Mouse (Mus musculus): ENCODE results near the gene Snrpa1.

Snrpa1 gene

DNA sequence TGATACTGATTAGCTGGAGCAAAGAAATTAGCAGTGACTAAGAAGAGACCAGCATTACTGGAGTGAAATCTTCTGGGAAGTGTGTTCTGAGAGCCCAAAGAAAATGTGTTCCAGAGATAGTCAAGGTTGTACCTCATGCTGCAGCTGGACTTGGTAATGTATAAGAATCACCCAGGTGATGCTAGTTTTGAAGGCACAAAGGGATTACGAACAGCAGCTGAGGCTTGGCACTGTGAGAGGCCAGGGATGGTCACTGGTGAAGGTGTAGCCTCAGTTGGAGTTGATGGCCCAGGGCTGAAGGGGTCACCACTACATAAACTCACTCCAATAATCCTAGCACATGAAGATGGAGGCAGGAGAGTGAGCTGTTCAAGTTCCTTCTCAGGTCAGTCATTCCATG is at the start of gene Snrpa1:
TSS of gene Snrpa1 (plus strand) at position 301 of the 400 bp plus-strand sequence.
- DNase-seq (ENCODE audit: low spot score), result no peak

DNA sequence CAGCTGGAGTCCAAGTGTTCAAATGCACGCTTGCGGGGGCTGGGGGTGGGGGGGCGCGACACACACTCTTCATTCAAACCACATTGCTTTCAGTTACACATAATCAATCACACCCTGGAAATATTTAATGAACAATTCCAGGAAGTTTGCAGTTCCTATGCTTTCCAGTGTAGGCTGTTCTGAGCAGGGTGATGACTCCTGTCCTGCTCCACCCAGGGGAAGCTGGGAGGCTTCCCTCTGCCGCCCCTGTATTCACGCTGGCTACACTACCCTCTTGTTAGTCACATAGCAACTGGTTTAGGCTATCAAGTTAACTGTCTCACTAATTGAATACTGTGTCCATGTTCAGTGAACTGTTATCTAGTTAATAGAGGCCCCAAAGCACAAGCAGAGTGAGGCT is 48.3 kb upstream of the Snrpa1 start:
- DNase-seq (ENCODE audit: low spot score), result no peak

DNA sequence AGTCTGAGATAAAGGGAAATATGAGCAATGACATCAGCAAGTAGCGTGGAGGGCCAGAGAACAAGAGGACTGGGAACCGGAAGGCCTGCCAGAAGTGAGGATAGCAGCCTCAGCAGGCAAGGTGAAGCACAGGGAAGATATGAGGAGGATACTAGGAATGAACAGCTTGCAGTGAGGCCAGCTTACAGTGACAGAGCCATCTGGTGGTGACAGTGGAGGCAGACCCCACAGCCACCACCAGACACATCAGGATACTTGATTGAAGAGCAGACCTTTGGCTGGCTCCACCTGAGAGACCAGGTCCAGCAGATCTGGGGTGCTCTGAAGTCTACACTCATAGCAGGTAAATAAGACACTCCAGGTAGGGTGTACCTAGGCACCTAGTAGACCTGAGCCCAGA is 31.1 kb upstream of the Snrpa1 start:
- peak; percentile 51 for DNase-seq (ENCODE audit: low spot score)

DNA sequence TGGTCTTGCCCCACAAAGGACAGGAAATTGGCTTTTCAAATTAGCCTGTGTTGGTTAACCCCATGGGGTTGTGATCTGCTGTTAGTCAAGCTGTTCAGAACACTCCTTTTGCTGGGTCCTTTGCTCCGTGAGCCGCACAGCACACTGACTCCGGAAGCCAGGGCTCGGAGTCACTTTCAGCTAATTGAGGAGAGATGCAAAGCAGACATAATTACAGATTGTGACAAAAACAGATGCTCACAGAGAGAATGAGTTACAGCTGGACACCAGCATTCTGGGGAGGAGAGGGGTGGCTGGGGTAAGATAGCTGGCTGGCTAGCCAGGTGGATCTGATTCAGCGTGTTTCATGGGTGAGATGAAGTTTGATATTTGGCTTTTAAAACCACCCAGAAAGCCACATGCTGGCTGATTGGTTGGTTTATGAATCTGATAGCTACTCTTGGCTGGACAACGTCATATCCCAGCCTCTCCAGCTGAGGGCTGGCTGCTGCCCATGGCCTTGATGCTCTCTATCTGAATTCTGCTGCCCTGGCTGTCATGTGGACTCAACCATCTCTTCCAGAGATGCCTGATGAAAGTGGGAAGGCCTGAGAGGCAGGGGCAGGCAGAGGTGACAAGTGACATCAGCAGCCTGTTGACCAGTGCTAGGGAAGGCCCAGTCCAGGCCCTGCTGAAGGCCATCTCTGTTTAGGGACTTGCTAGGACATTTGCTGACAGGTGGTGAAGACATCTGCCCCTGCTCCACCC is 29.9 kb upstream of the Snrpa1 start:
- DNase-seq (ENCODE audit: low spot score), result peak; percentile 10

DNA sequence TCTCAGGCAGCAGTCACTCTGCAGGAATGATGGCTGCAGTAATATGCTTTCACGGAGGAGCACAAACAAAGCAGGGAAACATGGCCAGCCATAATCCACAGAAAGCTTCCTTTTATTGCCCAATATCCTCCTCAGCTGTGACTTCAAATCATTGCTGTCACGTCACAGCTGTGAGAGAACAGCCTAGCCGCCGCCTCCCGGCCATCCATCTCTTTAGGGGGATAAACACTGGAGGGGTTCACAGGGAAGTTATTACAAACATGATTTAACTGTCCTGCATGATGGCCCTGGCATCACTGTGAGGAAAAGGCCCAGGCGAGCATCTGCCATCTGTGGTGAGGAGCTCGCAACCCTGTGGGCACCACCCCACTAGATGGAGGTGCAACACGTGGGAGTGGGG is 22.0 kb upstream of the Snrpa1 start:
- no peak for DNase-seq (ENCODE audit: low spot score)

DNA sequence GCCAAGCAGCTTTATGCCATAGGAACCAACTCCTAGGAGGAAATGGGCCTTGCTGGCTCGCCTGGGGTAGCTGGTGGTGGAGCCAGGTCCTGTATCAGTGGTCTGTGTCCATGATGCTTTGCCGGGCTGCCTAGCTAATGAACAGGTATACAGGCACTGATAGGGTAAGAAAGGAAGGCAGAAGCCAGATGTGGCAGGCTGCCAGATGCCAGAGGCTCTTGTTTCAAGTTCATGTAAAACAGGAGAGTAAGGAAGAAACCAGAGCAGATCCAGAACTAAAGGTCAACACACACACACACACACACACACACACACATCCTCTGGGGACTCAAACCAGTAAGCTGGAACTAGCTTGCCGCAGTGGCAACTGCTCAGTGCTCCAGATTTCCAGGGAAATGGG is 20.5 kb upstream of the Snrpa1 start:
- DNase-seq (ENCODE audit: low spot score), result no peak

DNA sequence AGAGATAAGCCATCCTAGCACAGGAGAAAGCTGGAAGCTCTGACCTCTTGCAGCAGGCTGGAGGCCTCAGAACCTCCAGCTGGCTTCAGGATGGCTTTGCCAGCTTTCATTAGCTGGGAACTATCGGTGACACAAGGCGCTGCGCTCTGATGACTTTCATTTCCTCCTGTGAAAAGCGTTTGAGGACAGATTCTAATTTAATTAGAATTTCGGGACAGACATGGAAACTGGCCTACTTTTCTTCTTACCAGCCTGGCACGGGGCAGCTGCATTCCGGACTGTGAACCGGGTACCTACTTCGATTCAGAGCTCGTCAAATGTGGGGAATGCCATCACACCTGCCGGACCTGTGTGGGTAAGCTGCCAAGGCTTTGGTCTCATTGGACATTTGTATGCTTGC is 20.1 kb upstream of the Snrpa1 start:
- DNase-seq (ENCODE audit: low spot score), result no peak

DNA sequence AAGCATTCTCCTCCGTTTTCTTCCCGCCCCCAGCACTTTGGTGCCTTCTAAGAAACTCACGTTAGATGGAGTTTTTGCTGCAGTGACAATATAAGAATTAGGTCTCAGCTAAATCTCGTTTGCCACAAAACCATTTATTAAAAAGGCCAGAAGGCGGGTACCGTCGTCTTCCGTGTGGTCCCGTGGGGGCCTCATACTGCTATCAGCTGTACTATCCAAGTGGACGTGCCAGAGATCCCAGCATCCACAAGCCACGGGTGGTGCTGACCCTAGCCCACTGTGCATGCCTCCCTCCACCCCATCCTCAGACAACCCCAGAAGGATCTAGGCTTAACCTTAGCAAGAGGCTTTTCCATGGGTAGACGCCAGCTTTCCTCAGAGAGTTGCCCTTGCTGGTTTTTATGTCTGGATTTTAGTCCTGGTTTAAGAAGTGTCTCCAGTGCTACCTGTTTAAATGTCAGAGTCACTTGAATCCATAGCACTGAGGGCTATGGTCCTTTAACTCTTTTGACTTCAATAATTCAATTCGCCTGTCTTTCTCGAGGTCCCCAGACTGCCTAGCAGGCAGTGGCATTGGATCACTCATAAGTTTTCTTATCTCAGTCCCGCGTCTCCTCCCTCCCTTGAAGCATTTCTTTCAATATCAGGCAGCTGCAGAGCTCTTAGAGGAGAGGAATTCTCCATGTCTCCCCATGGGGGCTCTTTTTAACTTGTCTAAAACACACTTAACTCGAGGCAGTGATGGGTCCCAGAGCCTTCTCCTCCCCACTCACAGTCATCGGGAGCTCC is 18.6 kb upstream of the Snrpa1 start:
- no peak for DNase-seq (ENCODE audit: low spot score)

DNA sequence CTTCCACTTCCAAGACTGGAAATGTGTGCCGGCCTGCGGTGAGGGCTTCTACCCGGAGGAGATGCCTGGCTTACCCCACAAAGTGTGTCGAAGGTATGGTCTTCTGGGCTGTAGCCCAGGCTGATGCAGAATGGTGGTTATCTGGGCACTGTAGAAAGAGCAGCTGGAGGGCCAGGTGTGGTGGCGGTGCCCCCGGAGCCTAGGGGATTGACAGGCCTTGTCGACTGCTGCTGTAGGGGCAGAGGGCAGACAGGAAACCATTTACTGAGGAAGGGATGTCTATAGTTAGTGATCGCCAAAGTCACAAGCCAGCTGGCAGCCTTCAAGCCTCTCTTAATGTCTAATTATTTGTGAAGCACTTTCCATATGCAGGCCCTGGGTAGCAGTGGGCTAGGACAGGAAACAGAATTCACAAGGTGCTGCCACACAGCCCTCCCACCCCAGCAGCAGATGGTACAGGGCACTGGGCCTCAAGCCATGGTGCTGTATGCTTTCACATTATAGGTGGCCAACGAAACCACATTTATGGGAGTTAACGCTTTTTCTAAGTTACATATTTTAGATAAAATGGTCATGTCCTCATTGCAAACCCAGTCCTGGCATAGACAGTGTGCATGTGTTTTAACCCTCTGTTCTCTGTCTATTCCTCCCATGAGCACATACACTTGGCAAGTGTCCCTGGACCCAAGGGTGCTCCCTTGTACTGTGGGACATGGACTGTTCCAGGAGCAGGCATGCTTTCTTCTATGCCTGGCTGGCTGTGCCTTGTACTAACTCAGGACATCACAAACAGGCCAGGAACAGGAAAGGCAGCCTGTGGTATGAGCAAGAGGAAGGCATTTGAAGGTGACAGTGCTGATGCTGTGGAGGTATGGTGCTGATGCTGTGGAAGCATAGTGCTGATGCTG is 15.0 kb upstream of the Snrpa1 start, which contains the start of gene Gm45213:
TSS of gene Gm45213 (plus strand) at position 51 of the 908 bp plus-strand sequence.
- DNase-seq (ENCODE audit: low spot score), result no peak

DNA sequence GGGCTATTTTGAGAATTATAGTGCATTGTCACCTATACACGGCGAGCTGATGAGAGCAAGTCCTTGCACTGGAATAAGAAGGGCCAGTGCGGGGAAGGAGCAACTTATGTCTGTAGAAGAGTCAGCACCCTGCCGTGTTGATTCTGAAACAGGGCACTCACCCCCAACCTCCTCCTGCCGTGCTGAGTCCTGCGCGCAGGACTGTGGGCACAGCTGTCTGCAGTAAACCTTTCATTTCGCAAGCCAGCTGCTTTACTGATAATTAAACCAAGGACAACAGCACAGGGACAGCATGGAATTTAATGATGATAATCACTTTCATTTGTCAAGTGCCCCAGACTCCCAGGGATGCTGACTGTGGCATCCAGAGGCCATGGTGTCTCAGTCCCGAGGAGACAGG is 14.2 kb upstream of the Snrpa1 start:
- DNase-seq (ENCODE audit: low spot score), result peak; percentile 23

DNA sequence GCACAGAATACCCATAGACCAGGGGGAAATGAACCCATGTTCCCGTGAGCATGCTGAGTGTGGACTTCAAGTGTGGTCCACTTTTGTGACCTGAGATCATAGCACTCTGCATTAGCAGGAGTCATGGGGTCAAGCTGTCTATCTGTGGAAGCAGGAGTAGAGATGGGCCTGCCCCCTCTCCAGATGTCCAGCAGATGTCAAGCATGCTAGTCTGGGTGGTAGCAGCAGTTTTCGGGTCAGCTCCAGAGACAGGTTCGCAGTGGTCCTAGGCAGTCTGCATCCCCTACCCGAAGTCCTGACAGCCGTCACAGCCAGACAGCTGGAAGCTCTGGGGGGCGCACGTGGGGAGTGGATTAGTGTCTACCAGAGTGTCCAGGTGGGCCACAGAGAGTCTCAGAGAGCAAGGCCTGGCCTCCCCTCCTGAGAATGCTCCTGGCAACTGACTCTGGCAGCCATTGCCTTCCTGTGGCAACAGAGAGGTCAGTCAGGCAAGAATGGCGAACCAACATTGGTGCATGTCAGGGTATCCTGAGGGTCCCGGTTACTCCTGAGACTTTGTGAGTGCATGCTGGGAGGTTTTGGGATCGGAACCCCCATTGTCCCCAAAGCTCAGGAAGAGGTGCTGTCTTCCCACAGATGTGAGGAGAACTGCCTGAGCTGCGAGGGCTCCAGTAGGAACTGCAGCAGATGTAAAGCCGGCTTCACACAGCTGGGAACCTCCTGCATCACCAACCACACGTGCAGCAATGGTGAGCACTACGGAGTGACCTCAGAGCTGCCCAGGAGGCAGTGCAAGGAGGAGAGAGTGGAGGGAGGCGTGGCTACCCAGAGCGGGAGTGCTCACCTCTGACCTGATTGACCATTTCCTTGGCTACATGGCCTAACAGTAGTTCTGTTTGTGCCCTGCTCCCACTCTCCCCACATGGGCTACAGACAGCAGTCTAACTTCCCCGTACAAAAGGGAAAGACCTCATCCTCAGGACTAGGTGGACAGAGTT is 11.6 kb upstream of the Snrpa1 start:
- DNase-seq (ENCODE audit: low spot score), result peak; percentile 74

DNA sequence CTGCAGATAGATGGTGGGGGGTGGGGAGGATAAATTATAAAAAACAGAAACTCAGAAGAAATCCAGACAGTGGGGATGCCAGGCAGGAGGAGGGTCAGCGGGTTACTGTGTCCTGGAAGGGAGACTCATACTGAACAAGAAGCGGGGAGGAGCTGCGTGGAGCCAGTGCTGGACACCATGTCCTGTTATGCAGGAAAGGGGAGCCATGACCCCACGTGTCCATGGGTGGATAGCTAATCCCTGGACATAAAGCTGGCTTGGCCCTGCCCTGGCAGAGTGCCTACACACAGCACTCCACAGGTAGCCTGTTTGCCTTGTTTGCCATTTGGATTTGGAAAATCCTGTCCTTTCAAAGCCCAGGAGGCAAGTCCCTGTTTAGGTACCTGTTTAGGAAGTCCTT is 10.8 kb upstream of the Snrpa1 start:
- DNase-seq (ENCODE audit: low spot score), result no peak

DNA sequence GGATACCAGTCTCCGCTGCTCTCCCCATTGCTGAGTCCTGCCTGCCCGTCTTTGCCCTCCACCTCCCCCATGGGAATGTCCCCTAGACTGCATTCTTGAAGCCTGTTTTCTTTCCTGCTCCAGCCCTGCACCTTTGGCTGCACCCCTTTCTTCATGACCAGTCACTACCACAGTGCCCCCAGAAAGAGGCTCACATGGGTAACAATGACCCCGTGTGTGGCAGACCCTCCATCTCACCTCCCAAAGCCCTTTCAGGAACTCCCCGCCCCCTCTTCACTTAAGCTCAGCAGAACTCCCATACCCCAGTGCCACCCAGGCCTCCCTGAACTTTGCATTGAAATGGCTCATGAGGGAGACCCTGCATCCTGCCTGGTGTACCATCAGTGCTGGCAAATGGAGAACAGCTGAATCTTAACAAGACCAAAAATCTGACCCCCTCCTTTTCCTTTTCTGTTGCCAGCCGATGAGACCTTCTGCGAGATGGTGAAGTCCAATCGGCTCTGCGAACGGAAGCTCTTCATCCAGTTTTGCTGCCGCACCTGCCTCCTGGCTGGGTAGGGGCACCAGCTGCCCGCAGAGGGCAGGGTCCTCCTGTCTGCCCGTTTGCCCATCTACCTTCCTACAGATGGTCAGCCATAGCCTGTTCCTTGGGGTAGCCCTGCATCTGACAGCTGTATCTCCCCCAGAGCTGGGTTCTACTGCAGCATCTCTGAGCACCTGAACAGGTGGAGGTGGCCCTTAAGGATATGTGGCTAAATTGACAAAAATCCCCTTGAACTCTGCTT is 10.2 kb upstream of the Snrpa1 start:
- no peak for DNase-seq (ENCODE audit: low spot score)

DNA sequence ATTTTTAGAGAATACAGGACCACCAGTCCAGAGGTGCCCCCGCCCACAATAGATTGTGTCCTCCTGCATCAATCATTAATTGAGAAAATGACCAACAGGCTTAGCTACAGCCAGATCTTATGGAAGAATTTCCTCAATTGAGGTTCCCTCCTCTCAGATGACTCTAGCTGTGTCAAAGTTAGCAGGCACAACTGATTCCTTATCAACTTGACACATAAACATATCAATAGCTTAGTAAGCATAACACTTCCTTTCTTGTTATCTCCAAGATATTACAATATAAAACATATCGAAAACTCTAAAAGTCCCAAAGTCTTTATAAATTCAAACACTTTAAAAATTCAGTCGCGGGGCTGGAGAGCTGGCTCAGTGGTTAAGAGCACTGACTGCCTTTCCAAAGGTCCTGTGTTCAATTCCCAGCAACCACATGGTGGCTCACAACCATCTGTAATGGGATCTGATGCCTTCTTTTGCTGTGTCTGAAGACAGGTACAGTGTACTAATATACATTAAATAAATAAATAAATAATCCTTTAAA is 4.8 kb upstream of the Snrpa1 start:
- DNase-seq (ENCODE audit: low spot score), result no peak

DNA sequence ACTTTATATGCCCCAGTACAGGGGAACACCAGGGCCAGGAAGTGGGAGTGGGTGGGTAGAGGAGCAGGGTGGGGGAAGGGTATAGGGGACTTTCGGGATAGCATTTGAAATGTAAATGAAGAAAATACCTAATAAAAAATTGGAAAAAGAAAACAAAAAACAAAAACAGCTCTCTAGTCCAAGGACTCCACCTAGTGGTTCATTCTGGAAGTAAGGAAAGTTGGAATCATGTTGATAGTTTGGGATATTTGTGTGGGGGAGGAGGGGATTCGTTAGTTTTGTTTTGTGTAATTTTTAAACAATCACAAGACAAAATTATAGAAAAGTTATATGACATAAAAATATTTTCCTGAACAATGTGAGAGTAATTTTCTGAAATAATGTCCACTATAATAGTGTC is 3.4 kb upstream of the Snrpa1 start:
- DNase-seq (ENCODE audit: low spot score), result peak; percentile 45

DNA sequence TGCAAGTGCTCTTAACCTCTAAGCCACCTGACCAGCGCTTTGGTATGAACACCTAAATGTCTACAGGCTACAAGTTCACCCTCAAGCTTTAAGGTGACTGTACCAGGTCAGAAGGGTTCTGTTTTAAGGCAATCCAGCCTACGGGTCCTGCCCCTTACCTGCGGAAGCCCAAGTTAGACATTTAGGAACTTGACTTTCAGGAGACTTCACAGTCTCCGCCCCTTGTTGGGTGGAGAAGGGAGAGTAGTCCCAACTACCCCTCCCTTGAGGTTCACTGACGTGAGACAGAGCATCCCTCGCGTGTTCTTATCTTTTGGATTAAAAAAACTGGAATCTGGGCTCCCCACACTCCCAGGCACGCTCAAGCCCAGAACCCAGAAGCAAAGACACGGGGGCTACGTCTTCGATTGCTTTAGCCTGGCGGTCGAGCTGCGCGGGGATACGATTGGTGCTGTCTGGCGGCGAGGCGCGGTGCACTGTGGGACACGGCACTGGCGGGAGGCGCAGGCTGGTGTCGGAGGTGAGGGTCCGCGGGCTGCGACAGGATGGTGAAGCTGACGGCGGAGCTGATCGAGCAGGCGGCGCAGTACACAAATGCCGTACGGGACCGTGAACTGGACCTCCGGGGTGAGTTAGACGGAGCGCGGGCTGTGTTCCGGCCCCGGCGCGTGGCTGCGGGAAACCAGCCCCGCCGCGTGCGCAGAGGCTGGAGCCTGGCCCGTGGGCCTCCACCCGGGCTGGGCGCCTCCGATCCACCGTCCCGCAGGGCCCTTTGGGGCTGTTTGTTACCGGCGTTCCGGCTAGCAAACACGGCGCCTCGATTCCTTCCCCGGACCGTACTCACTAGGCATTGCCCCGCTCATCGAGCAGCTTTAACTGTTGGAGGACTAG is 1.5 kb downstream of the Snrpa1 start:
- DNase-seq (ENCODE audit: low spot score), result peak; percentile 97

DNA sequence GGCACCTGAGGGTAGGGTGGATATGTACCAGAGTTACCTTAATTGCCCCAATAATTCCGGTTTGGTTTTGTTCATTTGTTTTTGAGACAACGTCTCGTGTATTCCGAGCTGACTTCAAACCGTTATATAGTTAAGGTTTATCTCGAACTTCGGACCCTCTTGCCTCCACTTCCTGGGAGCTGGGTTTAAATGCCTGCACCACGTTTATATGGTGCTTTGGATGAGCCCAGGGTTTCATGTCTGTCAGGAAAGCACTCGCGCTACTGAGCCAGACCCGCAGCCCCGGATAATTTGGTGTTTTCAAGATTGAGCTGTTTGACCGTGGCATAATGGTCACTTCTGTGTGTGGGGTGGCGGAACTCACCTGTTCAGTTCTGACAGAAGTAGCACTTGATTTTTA is 2.3 kb downstream of the Snrpa1 start:
- DNase-seq (ENCODE audit: low spot score), result no peak

DNA sequence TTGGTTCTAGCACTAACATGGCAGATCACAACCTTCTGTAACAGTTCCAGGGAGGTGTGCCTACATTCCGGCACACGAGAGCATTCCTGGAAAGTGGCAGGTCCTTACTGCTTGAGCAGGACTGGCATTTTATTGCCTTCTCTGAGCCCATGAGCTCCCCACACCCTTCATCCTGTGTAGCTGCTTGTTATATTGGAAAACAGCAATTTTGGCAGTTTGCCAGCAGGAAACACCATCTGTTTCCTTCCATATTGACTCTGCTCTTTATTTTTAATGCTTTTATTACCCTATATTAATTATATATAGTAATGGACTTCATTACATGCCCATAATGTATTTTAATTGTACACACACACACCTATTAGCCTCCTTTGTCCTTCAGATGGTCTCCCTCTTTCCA is 17.6 kb downstream of the Snrpa1 start:
- no peak for DNase-seq (ENCODE audit: low spot score)
